Mouse (Mus musculus) embryonic facial prominence, embryonic 12.5 days (tissue): ENCODE results near the gene Slc1a5. TPM values are rescaled to one million over a fixed set of nuclear protein-coding genes. Genes with fewer than 3 reads are reported as not detected.
A peak's percentile ranks its signal among the peaks of the same experiment; 100 is the strongest.

Experiments used
- ATAC-seq: fragments of 200-750 bp; cut with Nextera tagmentation; 2 replicates; pipeline ENCODE4 v1.8.0; 2017; ENCODE audit not compliant: insufficient number of reproducible peaks, insufficient read depth, low FRiP score, low TSS enrichment
- H3K27ac ChIP-seq: fragments of 300-500 bp; sonication (generic); 2 replicates; pipeline ENCODE4 v1.5.1; 2016; ENCODE audit warnings: mild to moderate bottlenecking
- H3K27me3 ChIP-seq: fragments of 300-500 bp; sonication (generic); 2 replicates; pipeline ENCODE4 v1.6.1; 2016; ENCODE audit warnings: mild to moderate bottlenecking, moderate library complexity
- H3K36me3 ChIP-seq: fragments of 300-500 bp; sonication (generic); 2 replicates; pipeline ENCODE4 v1.6.1; 2016; ENCODE audit warnings: mild to moderate bottlenecking
- H3K4me1 ChIP-seq: fragments of 300-500 bp; sonication (generic); 2 replicates; pipeline ENCODE4 v1.6.1; 2016
- H3K4me2 ChIP-seq: fragments of 300-500 bp; sonication (generic); replicated peaks from 2 replicates; pipeline ENCODE4 v1.6.1; 2016; ENCODE audit warnings: mild to moderate bottlenecking, moderate library complexity
- H3K4me3 ChIP-seq: fragments of 300-500 bp; sonication (generic); 2 replicates; pipeline ENCODE4 v1.5.1; 2016; ENCODE audit warnings: mild to moderate bottlenecking
- H3K9ac ChIP-seq: fragments of 300-500 bp; sonication (generic); 2 replicates; pipeline ENCODE4 v1.6.1; 2016; ENCODE audit warnings: mild to moderate bottlenecking, moderate library complexity
- H3K9me3 ChIP-seq: fragments of 300-500 bp; sonication (generic); 2 replicates; pipeline ENCODE4 v1.6.1; 2016; ENCODE audit warnings: mild to moderate bottlenecking, moderate library complexity
- WGBS: fragments of 180-500 bp; shearing (Covaris S2); methylation state at CpG from one replicate; pipeline ENCODE4 v1.1.7; 2016; 5-methylcytosine and 5-hydroxymethylcytosine counted together
- polyA plus RNA-seq: library from polyadenylated mRNA; unstranded; fragments of >200 nt; fragmentation: Nextera tagmentation; extraction: Ambion mirVana; gene quantifications from 2 replicates; pipeline ENCODE4 v1.2.1, GENCODE M21; 2016

Slc1a5 gene
- polyA plus RNA-seq, 1 experiment from 2014 or later: 33.3 TPM

DNA sequence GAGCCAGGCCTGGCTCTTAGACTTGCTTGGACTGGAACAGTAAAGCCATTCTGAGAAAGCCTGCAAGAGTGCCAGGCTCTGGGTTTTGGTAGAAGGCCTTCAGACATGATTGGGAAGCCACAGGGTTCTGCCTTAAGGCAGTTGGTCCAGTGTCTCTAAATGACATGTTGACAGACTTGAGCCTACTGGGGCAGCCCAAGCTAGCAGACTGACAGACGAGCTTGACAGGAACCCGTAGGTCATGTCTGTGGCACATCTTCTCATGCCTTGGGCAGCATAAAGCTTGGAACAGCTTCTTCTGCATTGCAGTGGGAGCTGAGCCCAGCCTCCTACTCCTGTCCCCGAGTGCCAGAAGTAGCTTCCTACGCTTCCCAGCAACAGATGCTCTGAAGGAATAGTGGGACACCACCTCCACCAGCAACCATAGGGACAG lies 40.5 kb downstream of the Slc1a5 start:
- Histone ChIP-seq H3K9ac (no peak overlapping the region), H3K36me3 (peaks cover 38% of the 10 kb centered on the region), H3K4me3 (no peak overlapping the region), H3K27ac (no peak overlapping the region), H3K4me1 (peaks cover 46% of the 10 kb centered on the region), H3K27me3 (no peaks in the 10 kb centered on the region), H3K4me2 (no peak overlapping the region), H3K9me3 (no peaks in the 10 kb centered on the region)
- no peak for ATAC-seq
- 53% methylated on average over 4 of the region's 4 CpGs for WGBS

DNA sequence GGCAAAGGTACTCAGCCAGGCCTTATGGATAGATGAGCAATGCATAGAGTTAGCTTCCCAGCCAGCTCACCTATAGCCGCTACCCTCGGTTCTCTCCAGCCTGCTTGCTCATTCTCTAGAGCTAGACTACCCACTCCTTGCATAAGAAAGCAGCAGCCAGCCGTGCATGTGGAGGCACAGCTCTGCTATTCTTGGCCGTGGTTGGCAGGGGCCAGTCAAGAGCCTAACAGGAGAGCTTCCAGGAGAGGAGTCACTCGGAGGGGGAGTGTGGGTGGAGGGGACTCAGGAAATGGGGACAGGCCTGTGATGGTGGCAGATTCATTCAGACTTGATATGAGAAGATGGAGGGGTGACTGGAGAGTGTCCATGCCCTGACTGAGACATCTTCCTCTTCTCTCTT lies 42.6 kb downstream of the Slc1a5 start:
- Histone ChIP-seq H3K4me1 (peaks cover 31% of the 10 kb centered on the region), H3K27ac (no peak overlapping the region), H3K4me2 (no peak overlapping the region), H3K4me3 (no peak overlapping the region), H3K27me3 (no peaks in the 10 kb centered on the region), H3K9ac (no peak overlapping the region), H3K36me3 (peaks cover 57% of the 10 kb centered on the region), H3K9me3 (no peaks in the 10 kb centered on the region)
- WGBS: 83% methylated on average over 5 of the region's 5 CpGs
- no peak for ATAC-seq

DNA sequence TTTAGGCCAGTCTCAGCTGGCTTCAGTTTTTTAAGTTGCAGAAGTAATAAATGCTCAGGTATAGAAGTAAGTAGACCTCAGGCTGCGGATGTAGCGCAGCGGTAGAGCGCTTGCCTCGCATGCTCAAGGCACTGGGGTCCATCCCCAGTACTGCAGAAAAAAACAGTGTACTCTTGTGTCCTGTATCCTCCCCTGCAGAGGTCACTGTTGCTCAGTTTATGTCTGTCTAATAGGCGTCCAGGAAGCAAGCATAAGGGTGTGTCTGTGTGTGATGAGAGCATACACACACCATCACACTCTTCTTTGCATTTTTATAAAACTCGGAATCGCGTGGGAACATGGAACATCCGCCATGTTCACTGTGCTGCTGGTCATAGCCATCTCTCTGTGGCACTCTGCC lies 44.6 kb downstream of the Slc1a5 start:
- no peak overlapping the region for H3K9ac ChIP-seq
- peaks cover 77% of the 10 kb centered on the region for H3K36me3 ChIP-seq
- ATAC-seq: no peak
- 81% methylated on average over 10 of the region's 10 CpGs for WGBS
- H3K4me2 ChIP-seq: no peak overlapping the region
- H3K9me3 ChIP-seq: no peaks in the 10 kb centered on the region
- peaks cover 14% of the 10 kb centered on the region for H3K4me1 ChIP-seq
- no peak overlapping the region for H3K27ac ChIP-seq
- no peaks in the 10 kb centered on the region for H3K27me3 ChIP-seq
- H3K4me3 ChIP-seq: no peak overlapping the region

DNA sequence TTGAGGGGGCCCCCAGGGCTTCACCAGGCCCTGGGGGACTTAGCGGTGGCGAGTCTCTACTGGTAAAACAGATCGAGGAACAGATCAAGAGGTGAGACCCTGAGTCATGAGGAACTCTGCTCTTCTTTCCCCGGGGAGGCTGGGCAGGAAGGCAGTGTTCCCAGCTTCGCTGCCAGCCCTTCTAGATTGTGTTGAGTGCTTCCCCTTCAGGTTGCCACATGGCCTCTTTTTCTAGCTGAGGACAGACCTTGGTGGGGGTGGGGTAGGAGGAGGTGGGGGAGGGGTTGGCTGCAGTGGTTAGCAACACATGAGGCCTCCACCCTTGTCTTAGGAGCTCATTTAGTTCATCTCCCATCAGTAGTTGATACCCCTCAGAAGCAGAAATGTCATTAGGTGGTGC lies 45.4 kb downstream of the Slc1a5 start:
- Histone ChIP-seq H3K9me3 (no peaks in the 10 kb centered on the region), H3K4me2 (no peak overlapping the region), H3K27ac (no peak overlapping the region), H3K4me1 (peaks cover 7% of the 10 kb centered on the region; the same call in 1 of the 2 replicates), H3K36me3 (peaks cover 85% of the 10 kb centered on the region), H3K4me3 (no peak overlapping the region), H3K27me3 (no peaks in the 10 kb centered on the region), H3K9ac (no peak overlapping the region)
- 75% methylated on average over 5 of the region's 5 CpGs for WGBS
- ATAC-seq: no peak

DNA sequence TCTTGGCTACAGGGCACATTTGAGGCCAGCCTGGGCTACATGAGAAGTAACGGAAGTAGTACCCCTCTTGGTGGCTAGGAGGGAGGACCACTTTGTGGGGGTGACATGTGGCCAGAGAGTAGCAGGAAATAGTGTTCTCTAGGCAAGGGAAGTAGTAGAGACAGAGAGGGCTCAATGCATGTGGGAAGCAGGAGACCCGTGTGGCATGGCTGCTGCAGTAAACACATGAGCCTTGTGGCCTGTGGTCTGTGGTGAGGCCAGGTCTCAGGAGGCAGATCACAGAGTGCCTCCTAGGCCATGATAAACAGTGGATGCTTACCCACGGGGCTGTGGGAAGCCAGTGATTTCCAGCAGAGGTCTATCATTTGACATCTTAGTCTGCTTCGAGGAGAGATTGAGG lies 46.1 kb downstream of the Slc1a5 start:
- ATAC-seq: no peak
- Histone ChIP-seq H3K4me2 (no peak overlapping the region), H3K9me3 (no peaks in the 10 kb centered on the region), H3K27ac (no peak overlapping the region), H3K4me3 (no peak overlapping the region), H3K9ac (no peak overlapping the region), H3K27me3 (no peaks in the 10 kb centered on the region), H3K4me1 (0 out of 2 replicates have a peak, but pooled peaks cover 3% of the 10 kb centered on the region), H3K36me3 (peaks cover 92% of the 10 kb centered on the region)
- 77% methylated on average over 4 of the region's 4 CpGs for WGBS

DNA sequence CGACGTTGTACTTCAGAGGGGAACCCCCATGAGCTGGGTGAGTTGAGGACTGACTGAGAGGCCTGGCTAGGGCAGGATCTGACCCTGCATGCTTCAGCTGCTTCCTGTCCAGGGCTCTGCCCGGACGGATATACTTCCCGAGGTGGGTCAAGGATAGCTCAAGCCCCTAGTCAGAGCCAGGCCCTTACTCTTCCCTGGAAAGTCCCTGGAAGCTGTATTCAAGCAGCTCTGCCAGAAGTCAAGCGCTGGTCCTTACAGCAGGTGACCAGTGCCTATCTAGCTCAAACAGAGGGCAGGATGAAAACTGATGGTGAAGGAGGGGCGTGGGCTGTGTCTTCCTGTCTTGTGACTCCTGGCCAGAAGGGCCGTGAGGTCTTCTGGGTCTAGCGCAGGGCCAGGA lies 49.3 kb downstream of the Slc1a5 start:
- 0 out of 2 replicates have a peak, but pooled peaks cover 3% of the 10 kb centered on the region for H3K4me1 ChIP-seq
- no peaks in the 10 kb centered on the region for H3K27me3 ChIP-seq
- H3K27ac ChIP-seq: no peak overlapping the region
- no peak for ATAC-seq
- H3K36me3 ChIP-seq: peaks cover 96% of the 10 kb centered on the region
- H3K9ac ChIP-seq: no peak overlapping the region
- 82% methylated on average over 9 of the region's 9 CpGs for WGBS
- H3K4me3 ChIP-seq: no peak overlapping the region
- H3K4me2 ChIP-seq: no peak overlapping the region
- no peaks in the 10 kb centered on the region for H3K9me3 ChIP-seq

DNA sequence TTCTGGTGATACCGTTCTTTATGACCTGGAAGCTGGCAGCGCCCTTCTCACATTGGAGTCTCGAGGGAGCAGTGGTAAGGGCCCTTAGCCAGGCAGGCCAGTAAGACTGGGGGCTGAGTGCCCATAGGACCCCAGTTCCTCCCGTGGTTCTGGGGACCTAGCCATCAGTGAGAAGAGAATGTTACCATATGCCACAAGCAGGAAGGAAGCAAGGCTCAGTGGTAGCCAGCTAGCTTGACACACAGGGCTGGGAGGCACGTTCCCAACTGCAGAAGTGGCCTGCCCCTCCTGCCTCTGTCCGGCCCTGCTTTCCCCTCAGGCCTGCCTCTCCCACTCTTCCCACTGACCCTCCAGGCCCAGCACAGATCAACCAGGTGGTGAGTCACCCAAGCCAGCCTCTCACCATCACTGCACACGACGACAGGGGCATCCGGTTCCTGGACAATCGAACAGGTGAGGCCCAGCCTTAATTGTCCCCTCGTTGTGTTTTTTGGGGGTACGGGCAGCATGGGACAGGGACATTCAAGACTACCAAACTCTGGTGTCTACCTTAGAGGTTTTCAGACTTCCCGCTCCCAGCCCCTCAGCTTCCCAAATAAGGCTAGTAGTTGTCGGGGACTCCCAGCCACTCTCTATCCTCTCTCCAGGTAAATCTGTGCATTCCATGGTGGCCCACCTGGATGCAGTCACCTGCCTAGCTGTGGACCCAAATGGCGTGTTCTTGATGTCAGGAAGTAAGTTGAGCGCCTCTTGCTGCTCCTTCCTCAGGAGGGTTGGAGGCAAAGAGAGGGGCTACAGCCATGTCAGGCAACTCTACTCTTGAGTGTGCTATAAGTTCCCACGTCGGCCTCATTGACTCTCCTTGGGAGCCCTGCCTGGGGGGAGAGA lies 57.0 kb downstream of the Slc1a5 start:
- no peak for ATAC-seq
- H3K27me3 ChIP-seq: no peaks in the 10 kb centered on the region
- H3K4me2 ChIP-seq: no peak overlapping the region
- H3K4me1 ChIP-seq: no peaks in the 10 kb centered on the region
- no peak overlapping the region for H3K9ac ChIP-seq
- no peak overlapping the region for H3K4me3 ChIP-seq
- 92% methylated on average over 18 of the region's 18 CpGs for WGBS
- H3K9me3 ChIP-seq: no peaks in the 10 kb centered on the region
- no peak overlapping the region for H3K27ac ChIP-seq
- peaks cover 73% of the 10 kb centered on the region for H3K36me3 ChIP-seq

DNA sequence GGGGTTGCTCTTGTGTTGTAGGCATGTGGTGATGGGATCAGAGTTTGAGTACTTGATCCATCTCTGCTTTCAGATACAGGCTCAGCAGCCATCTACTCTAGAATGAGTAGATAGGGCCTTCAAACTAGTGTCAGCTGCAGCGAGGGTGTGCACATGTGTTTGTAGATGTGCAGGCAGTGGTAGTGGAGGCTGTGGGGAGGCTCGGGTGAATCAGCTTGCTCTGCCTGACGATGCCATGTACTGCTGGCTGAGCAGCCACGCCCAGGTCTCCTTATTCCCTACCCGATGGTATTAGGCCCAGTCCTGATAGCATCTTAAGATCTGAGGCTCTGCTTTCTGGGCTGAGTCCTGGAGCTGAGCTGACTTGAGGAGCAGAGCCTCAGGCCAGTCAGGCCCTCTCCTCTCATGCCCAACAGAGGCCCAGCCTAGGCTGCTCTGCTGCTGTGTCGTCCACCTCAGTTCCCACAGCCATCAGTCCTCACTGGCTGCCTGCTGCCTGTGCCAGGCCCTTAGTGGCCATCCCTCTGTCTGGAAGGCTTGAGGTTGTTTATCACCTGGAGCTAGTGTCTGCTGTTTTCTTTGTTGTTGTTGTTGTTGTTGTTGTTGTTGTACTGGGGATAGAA lies 57.8 kb downstream of the Slc1a5 start:
- ATAC-seq: no peak
- Histone ChIP-seq H3K9me3 (no peaks in the 10 kb centered on the region), H3K36me3 (peaks cover 65% of the 10 kb centered on the region), H3K27ac (no peak overlapping the region), H3K27me3 (no peaks in the 10 kb centered on the region), H3K9ac (no peak overlapping the region), H3K4me1 (peaks cover 3% of the 10 kb centered on the region), H3K4me2 (no peak overlapping the region), H3K4me3 (no peak overlapping the region)
- 83% methylated on average over 6 of the region's 6 CpGs for whole genome bisulfite sequencing

DNA sequence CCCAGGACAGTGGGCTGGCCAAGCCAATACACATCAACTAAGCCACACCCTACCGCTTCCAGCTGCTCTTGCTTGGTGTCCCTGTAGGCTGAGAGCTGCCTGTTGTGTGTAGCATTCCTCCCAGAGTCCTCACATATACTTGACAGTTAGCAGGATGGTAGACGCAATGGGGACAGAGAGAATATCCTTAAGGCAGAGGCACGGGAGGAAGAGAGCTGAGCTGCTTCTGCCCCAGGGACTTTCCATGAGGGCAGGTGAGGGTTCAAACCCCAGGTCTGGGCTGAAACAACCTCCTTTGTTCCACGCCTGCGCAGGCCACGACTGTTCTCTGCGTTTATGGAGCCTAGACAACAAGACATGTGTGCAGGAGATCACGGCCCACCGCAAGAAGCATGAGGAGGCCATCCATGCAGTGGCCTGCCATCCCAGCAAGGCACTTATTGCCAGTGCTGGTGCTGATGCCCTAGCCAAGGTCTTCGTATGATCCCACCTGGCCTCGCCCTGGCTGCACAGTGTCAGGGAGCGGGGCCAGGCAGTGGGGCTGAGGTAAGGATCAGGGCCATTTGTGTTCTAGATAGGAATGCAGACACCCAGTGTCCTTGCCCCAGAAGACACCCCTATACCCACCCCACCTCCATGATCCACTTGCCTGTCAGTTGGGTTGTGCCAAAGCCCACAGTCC lies 58.4 kb downstream of the Slc1a5 start:
- Histone ChIP-seq H3K4me1 (peaks cover 9% of the 10 kb centered on the region), H3K9me3 (no peaks in the 10 kb centered on the region), H3K4me2 (no peak overlapping the region), H3K4me3 (no peak overlapping the region), H3K27ac (no peak overlapping the region), H3K27me3 (no peaks in the 10 kb centered on the region), H3K9ac (no peak overlapping the region), H3K36me3 (peaks cover 59% of the 10 kb centered on the region)
- no peak for ATAC-seq
- WGBS: 88% methylated on average over 12 of the region's 12 CpGs

DNA sequence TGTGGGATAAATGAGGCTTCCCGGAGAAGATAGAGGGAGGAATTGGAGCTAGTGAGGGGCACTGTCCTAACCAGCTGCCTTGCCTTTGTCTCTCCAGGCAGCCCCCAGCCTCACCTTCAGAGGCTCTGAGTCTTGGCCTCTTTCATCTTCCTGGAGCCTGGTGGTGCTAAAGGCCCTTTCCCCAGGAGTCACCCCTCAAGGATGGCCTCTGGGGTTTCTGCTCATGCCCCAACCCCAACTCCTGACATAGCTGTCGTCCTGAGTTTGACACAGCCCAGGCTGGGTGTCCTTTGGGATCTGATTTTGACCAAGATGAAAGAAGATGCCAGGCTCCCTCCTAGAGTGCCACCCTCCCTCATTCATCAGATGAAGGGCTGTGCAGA lies 59.0 kb downstream of the Slc1a5 start:
- Histone ChIP-seq H3K9me3 (no peaks in the 10 kb centered on the region), H3K4me3 (no peak overlapping the region), H3K4me2 (no peak overlapping the region), H3K9ac (no peak overlapping the region), H3K27ac (no peak overlapping the region), H3K27me3 (no peaks in the 10 kb centered on the region), H3K4me1 (peaks cover 15% of the 10 kb centered on the region), H3K36me3 (peaks cover 53% of the 10 kb centered on the region)
- no peak for ATAC-seq
- WGBS: 92% methylated on average over 2 of the region's 2 CpGs

DNA sequence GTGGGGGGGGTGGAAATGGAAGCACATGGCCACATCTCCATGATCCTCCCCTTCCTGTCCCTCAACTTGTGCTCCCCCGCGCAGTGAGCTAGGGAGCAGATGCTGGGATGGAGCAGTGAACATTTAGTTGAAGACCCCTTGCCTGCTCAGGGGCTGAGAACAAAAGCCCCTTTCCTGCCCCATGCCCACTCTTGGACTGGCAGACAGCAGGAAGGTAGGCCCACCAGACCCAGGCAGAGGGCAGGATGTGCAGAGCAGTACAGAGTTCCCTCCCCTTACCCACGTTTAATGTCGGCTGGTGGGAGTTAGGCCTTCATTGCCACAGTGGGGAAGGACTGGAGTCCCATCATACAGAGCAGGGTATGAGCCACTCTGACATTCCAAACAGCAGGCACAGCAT lies 59.9 kb downstream of the Slc1a5 start:
- Histone ChIP-seq H3K4me3 (no peak overlapping the region), H3K4me2 (no peak overlapping the region), H3K27ac (peak overlapping the region; percentile 89; the same call in 1 of the 2 replicates), H3K27me3 (no peaks in the 10 kb centered on the region), H3K9ac (no peak overlapping the region), H3K4me1 (peaks cover 23% of the 10 kb centered on the region), H3K36me3 (peaks cover 50% of the 10 kb centered on the region), H3K9me3 (no peaks in the 10 kb centered on the region)
- no peak for ATAC-seq
- WGBS: 74% methylated on average over 4 of the region's 4 CpGs
